Mouse (Mus musculus): ENCODE data around the gene Fhl2. TPM values are rescaled to one million over a fixed set of nuclear protein-coding genes. Genes with fewer than 3 reads are reported as not detected.

Fhl2 gene
- polyA plus RNA-seq, 1 experiment from 2014 or later = 29.0 TPM

DNA sequence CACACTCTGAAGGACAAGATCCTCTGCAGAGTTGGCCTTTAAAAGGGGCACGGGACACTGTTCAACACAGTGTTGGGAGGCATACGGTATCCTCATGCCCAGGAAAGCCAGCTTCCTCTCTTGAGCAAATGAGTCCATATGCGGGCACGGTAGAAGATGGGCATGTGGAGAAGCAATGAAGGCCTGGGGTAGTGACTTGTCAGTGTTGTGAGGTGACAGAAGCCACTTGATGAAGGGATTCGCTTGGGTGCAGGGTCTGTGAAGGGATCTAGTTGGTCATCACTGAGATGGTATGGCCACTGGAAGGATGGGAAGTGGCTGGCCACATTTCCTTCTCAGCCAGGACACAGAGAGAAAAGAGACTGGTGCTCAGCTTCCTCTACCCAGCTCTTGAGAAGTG, 32.2 kb downstream of the Fhl2 start:
- Histone ChIP-seq H3K36me3 (ENCODE audit: control insufficient read depth, insufficient read depth, low read length) (no peaks in the 10 kb centered on the region), H3K27ac (ENCODE audit: low read depth, low read length) (no peak overlapping the region), H3K9me3 (ENCODE audit: control insufficient read depth, low read length) (no peaks in the 10 kb centered on the region), H3K27me3 (ENCODE audit: control insufficient read depth, insufficient read depth, low read length) (no peaks in the 10 kb centered on the region), H3K9ac (replicated peaks; ENCODE audit: low read depth, low read length) (no peak overlapping the region), H3K4me1 (ENCODE audit: control insufficient read depth, insufficient read depth, low read length) (no peaks in the 10 kb centered on the region), H3K4me3 (ENCODE audit: low read depth, low read length) (no peak overlapping the region), H3K4me2 (ENCODE audit: low read depth, low read length) (no peak overlapping the region)
- no peak for ATAC-seq (ENCODE audit: low read depth)
- 98% methylated on average over 5 of the region's 5 CpGs for WGBS

DNA sequence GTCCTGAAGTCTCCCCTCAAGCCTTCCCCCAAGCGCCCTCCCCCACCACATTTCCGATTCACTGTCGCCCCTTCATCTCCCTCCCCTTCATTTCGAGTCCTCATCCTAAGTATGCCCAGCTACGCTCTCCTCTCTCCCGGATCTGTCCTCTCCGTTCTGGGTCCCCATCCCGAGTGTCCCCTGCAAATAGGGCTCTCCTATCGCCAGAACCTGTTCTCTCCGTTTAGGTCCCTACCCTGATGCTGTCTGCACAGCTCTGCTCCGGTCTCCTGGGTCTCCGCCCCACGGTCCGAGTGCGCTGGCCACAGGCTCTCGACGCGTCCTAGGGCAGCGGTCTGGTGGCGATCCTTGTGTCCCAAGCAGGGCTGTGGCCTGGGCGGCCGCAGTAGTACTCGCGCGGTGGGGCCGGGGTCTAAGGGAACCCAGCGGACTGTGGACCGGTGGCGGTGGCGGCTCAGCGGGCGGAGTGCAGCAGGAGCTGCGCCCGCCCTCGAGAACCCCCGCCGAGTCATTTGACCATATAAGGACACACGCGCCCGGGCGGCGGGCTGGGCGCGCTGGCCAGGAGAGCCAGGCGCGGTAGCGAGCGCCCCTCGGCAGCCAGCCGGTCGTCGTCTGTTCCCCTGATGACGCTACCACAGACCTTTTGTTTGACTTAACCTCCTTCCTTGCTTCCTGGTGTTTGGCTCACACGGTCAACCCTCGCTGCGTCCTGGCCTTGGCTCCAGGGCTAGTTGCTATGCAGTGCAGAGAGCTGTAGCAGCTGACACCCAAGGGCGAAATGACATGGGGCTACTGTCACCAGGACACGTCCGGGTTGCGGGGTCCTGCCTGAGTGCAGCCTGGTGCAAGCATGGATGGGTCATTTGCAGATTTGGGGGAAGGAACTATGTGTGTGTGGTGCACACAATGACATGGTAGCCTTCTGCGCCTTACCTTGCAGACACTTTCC, 33.0 kb downstream of the Fhl2 start:
- 4% methylated on average over 59 of the region's 61 CpGs for WGBS

DNA sequence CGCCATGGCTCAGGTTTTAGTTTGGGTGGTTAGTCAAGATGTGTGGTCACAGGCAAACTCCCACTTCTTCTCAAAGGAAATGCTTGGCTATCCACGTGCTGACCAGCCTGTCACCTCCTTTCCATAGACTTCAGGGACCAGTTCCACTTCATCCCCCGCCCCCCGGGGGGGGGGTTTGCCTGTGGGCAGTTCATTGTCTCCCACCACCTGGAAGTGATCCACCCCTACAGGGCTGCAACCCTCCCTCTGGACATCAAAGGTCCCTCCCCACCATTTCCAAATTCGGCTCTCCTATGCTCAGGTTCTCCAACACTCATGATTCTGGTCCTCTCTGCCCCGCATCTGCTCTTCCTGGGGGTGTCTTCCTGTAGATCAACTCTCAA, 33.7 kb downstream of the Fhl2 start:
- no peaks in the 10 kb centered on the region for H3K27me3 ChIP-seq (ENCODE audit: control insufficient read depth, insufficient read depth, low read length)
- H3K4me1 ChIP-seq (ENCODE audit: control insufficient read depth, insufficient read depth, low read length) = no peaks in the 10 kb centered on the region
- H3K4me3 ChIP-seq (ENCODE audit: low read depth, low read length) = peak overlapping the region; percentile 74
- no peak overlapping the region for H3K27ac ChIP-seq (ENCODE audit: low read depth, low read length)
- H3K9me3 ChIP-seq (ENCODE audit: control insufficient read depth, low read length) = no peaks in the 10 kb centered on the region
- WGBS = 7% methylated on average over 4 of the region's 6 CpGs
- ATAC-seq (ENCODE audit: low read depth) = peak; percentile 42
- no peaks in the 10 kb centered on the region for H3K36me3 ChIP-seq (ENCODE audit: control insufficient read depth, insufficient read depth, low read length)
- peak overlapping the region; percentile 87 for H3K9ac ChIP-seq (replicated peaks; ENCODE audit: low read depth, low read length)
- peak overlapping the region; percentile 86 for H3K4me2 ChIP-seq (ENCODE audit: low read depth, low read length)

More for the DNA sequence above, 33.0 kb downstream of the Fhl2 start:
- Histone ChIP-seq H3K9me3 (ENCODE audit: control insufficient read depth, low read length) (no peaks in the 10 kb centered on the region), H3K27me3 (ENCODE audit: control insufficient read depth, insufficient read depth, low read length) (no peaks in the 10 kb centered on the region), H3K36me3 (ENCODE audit: control insufficient read depth, insufficient read depth, low read length) (no peaks in the 10 kb centered on the region), H3K27ac (ENCODE audit: low read depth, low read length) (peak overlapping the region; percentile 64), H3K4me2 (ENCODE audit: low read depth, low read length) (peak overlapping the region; percentile 86), H3K4me3 (ENCODE audit: low read depth, low read length) (peak overlapping the region; percentile 74), H3K9ac (replicated peaks; ENCODE audit: low read depth, low read length) (peak overlapping the region; percentile 87), H3K4me1 (ENCODE audit: control insufficient read depth, insufficient read depth, low read length) (no peaks in the 10 kb centered on the region)
- ATAC-seq (ENCODE audit: low read depth) = peak; percentile 94

GRCm38 (mm10) chr1:43162394-43162793, 34.4 kb downstream of the Fhl2 start:
- Histone ChIP-seq H3K4me3 (ENCODE audit: low read depth, low read length) (peak overlapping the region; percentile 74; the same call in 1 of the 2 replicates), H3K36me3 (ENCODE audit: control insufficient read depth, insufficient read depth, low read length) (no peaks in the 10 kb centered on the region), H3K27me3 (ENCODE audit: control insufficient read depth, insufficient read depth, low read length) (no peaks in the 10 kb centered on the region), H3K4me1 (ENCODE audit: control insufficient read depth, insufficient read depth, low read length) (no peaks in the 10 kb centered on the region), H3K27ac (ENCODE audit: low read depth, low read length) (no peak overlapping the region), H3K9ac (replicated peaks; ENCODE audit: low read depth, low read length) (no peak overlapping the region), H3K9me3 (ENCODE audit: control insufficient read depth, low read length) (no peaks in the 10 kb centered on the region), H3K4me2 (ENCODE audit: low read depth, low read length) (peak overlapping the region; percentile 86)
- no peak for ATAC-seq (ENCODE audit: low read depth)
- 87% methylated on average over 3 of the region's 3 CpGs for WGBS

DNA sequence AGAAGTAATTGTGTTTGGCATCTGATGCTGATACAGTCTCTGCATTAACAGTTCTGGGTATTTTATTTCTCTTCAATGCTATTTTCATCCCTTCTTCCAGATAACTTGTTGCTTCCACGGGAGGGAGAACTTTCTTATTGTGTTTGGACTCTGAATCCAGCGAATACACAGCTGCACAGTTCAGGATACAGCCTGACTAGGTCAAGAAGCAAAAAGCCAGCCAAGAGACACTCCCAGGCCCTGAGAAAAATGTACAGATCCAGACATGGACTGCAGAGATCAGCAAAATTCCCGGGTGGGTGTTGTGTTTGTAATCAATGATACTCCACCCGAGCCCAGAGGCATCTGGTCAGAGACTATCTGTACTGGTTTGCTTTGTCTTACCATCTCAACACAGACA, 37.4 kb downstream of the Fhl2 start:
- H3K9me3 ChIP-seq (ENCODE audit: control insufficient read depth, low read length) = no peaks in the 10 kb centered on the region
- no peak overlapping the region for H3K9ac ChIP-seq (replicated peaks; ENCODE audit: low read depth, low read length)
- no peak overlapping the region for H3K27ac ChIP-seq (ENCODE audit: low read depth, low read length)
- no peaks in the 10 kb centered on the region for H3K4me1 ChIP-seq (ENCODE audit: control insufficient read depth, insufficient read depth, low read length)
- ATAC-seq (ENCODE audit: low read depth) = no peak
- no peaks in the 10 kb centered on the region for H3K27me3 ChIP-seq (ENCODE audit: control insufficient read depth, insufficient read depth, low read length)
- H3K36me3 ChIP-seq (ENCODE audit: control insufficient read depth, insufficient read depth, low read length) = no peaks in the 10 kb centered on the region
- no peak overlapping the region for H3K4me2 ChIP-seq (ENCODE audit: low read depth, low read length)
- WGBS = 67% methylated on average over 4 of the region's 4 CpGs
- H3K4me3 ChIP-seq (ENCODE audit: low read depth, low read length) = no peak overlapping the region

DNA sequence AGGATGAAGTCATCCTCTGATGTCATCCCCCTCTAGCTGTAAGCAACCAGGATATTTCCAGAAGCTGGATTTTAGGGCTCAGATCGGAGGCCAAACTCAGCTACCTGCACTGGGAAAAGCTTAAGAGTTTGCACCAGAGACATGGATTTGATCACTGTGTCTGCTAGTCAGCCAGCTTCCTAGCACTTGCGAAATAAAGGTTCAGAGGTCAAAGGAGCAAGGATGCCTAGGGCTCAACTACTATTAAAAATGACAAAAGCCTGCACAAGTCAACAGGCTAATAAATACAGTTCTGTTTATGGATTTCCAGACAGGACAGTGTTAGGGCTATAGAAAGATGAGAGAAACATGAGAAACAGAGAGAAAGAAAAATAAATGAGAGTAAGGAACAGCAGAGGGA, 38.9 kb downstream of the Fhl2 start:
- no peak for ATAC-seq (ENCODE audit: low read depth)
- Histone ChIP-seq H3K9ac (replicated peaks; ENCODE audit: low read depth, low read length) (no peak overlapping the region), H3K9me3 (ENCODE audit: control insufficient read depth, low read length) (no peaks in the 10 kb centered on the region), H3K36me3 (ENCODE audit: control insufficient read depth, insufficient read depth, low read length) (no peaks in the 10 kb centered on the region), H3K4me2 (ENCODE audit: low read depth, low read length) (no peak overlapping the region), H3K27me3 (ENCODE audit: control insufficient read depth, insufficient read depth, low read length) (no peaks in the 10 kb centered on the region), H3K4me3 (ENCODE audit: low read depth, low read length) (no peak overlapping the region), H3K27ac (ENCODE audit: low read depth, low read length) (no peak overlapping the region), H3K4me1 (ENCODE audit: control insufficient read depth, insufficient read depth, low read length) (no peaks in the 10 kb centered on the region)
- 88% methylated on average over 2 of the region's 2 CpGs for WGBS

- Histone ChIP-seq H3K9ac (replicated peaks; ENCODE audit: low read depth, low read length) (no peak overlapping the region), H3K4me3 (ENCODE audit: low read depth, low read length) (no peak overlapping the region), H3K9me3 (ENCODE audit: control insufficient read depth, low read length) (no peaks in the 10 kb centered on the region), H3K4me2 (ENCODE audit: low read depth, low read length) (no peak overlapping the region), H3K36me3 (ENCODE audit: control insufficient read depth, insufficient read depth, low read length) (no peaks in the 10 kb centered on the region), H3K27ac (ENCODE audit: low read depth, low read length) (no peak overlapping the region), H3K27me3 (ENCODE audit: control insufficient read depth, insufficient read depth, low read length) (no peaks in the 10 kb centered on the region), H3K4me1 (ENCODE audit: control insufficient read depth, insufficient read depth, low read length) (no peaks in the 10 kb centered on the region)
- WGBS = 70% methylated on average over 2 of the region's 2 CpGs
- no peak for ATAC-seq (ENCODE audit: low read depth)
These were observed 42.3 kb downstream of the Fhl2 start for GRCm38 (mm10) chr1:43154491-43154890.

DNA sequence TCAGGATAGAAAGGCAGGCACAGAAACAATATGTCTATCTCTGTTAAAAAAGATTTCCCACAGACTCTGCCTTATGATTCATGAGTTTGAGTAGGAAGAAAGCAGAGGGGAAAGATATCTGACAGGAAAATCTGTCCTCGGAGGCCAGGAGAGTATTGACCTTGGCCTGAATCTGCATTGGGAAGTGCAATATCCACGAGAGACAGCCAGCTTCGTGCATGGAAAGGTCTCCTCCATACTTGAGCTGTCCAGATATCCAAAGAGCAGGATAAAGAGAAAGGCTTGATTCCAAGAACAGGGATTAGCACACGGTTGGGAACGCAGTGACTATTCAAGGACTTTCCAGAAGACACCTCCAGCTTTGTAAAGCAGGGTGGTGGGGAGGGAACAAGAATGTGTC, 43.2 kb downstream of the Fhl2 start:
- H3K9me3 ChIP-seq (ENCODE audit: control insufficient read depth, low read length) = no peaks in the 10 kb centered on the region
- H3K36me3 ChIP-seq (ENCODE audit: control insufficient read depth, insufficient read depth, low read length) = no peaks in the 10 kb centered on the region
- 86% methylated on average over 5 of the region's 5 CpGs for WGBS
- no peak overlapping the region for H3K9ac ChIP-seq (replicated peaks; ENCODE audit: low read depth, low read length)
- no peak overlapping the region for H3K4me3 ChIP-seq (ENCODE audit: low read depth, low read length)
- no peaks in the 10 kb centered on the region for H3K4me1 ChIP-seq (ENCODE audit: control insufficient read depth, insufficient read depth, low read length)
- H3K27ac ChIP-seq (ENCODE audit: low read depth, low read length) = no peak overlapping the region
- no peaks in the 10 kb centered on the region for H3K27me3 ChIP-seq (ENCODE audit: control insufficient read depth, insufficient read depth, low read length)
- ATAC-seq (ENCODE audit: low read depth) = no peak
- no peak overlapping the region for H3K4me2 ChIP-seq (ENCODE audit: low read depth, low read length)

- Histone ChIP-seq H3K36me3 (ENCODE audit: control insufficient read depth, insufficient read depth, low read length) (no peaks in the 10 kb centered on the region), H3K4me3 (ENCODE audit: low read depth, low read length) (no peak overlapping the region), H3K27ac (ENCODE audit: low read depth, low read length) (no peak overlapping the region), H3K27me3 (ENCODE audit: control insufficient read depth, insufficient read depth, low read length) (no peaks in the 10 kb centered on the region), H3K9ac (replicated peaks; ENCODE audit: low read depth, low read length) (no peak overlapping the region), H3K4me2 (ENCODE audit: low read depth, low read length) (no peak overlapping the region), H3K4me1 (ENCODE audit: control insufficient read depth, insufficient read depth, low read length) (no peaks in the 10 kb centered on the region), H3K9me3 (ENCODE audit: control insufficient read depth, low read length) (no peaks in the 10 kb centered on the region)
- no peak for ATAC-seq (ENCODE audit: low read depth)
- 87% methylated on average over 4 of the region's 4 CpGs for WGBS
These were observed 44.2 kb downstream of the Fhl2 start for GRCm38 (mm10) chr1:43152626-43153025.

Data from neural tube, embryonic 14.5 days (tissue).